Mouse (Mus musculus): Measurements from ENCODE around the gene Klhl25. TPM values are rescaled to one million over a fixed set of nuclear protein-coding genes. Genes with fewer than 3 reads are reported as not detected.
"Not testable (repeated sequence)": the region's sequence is repeated elsewhere in the genome, so short reads cannot be mapped to it uniquely, and the experiment has no call there.

The Klhl25 gene
- polyA plus RNA-seq, 1 experiment from 2014 or later, result 8.3 TPM

DNA sequence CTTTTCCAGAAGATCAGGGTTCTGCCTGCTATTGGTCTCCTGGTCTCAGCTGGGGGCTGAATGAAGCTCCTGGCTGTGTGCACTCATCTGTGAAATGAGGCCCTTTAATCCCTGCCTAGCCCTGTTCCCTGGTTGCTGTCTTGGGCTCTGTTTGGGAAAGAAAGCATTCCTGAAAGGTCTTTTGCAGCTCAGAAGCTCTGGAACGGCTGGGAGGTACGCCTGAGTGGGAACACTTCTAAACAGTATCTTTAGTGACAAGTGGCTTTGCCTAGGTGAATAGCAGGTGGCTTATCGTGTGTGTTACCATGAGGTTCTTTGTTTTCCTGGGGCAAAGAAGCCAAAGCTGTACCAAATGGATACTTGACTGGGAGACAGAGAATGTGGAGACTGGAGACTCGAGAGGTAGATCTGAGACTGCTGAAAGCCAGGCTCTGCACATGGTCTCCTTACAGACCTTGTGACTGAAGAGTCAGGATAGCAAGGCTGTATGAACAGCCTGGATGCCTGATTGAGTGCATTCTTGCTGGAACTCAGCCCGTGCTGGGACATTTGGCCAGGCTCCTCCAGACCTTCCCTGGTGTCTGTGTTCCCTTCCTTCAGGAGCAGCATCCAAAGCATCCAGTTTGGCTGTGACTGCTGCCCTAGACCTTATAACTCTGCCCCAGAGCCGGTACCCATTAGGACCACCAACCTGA lies 6.3 kb downstream of the Klhl25 start:
- no peak overlapping the region for H3K9ac ChIP-seq (ENCODE audit: low read length)
- peaks cover 16% of the 10 kb centered on the region for H3K36me3 ChIP-seq (ENCODE audit: control insufficient read depth, insufficient read depth, low read length)
- H3K27me3 ChIP-seq (ENCODE audit: control insufficient read depth, insufficient read depth, low read length), result no peaks in the 10 kb centered on the region
- no peak overlapping the region for H3K4me2 ChIP-seq (ENCODE audit: low read length)
- peaks cover 40 to 50% of the 10 kb centered on the region in 2 experiments for H3K4me1 ChIP-seq (ENCODE audit: control insufficient read depth in 2 of 2, insufficient read depth in 2 of 2, low read length in 2 of 2)
- no peak overlapping the region for H3K4me3 ChIP-seq (ENCODE audit: control insufficient read depth in 1 of 2, insufficient read depth in 1 of 2, low read depth in 1 of 2, low read length in 2 of 2)
- peak overlapping the region; percentile 30 to 35; a peak in 2 of 4 replicates for H3K27ac ChIP-seq (replicated peaks in 1 of 2; ENCODE audit: control insufficient read depth in 1 of 2, insufficient read depth in 1 of 2, low read depth in 2 of 2, low read length in 2 of 2)
- WGBS, result 35% methylated on average over 6 of the region's 6 CpGs
- ATAC-seq (ENCODE audit: insufficient number of reproducible peaks, insufficient read depth, low FRiP score, low read depth), result no peak
- H3K9me3 ChIP-seq (ENCODE audit: control insufficient read depth, low read length), result no peaks in the 10 kb centered on the region

- H3K4me3 ChIP-seq (ENCODE audit: control insufficient read depth in 1 of 2, insufficient read depth in 1 of 2, low read depth in 1 of 2, low read length in 2 of 2), result no peak overlapping the region
- H3K36me3 ChIP-seq (ENCODE audit: control insufficient read depth, insufficient read depth, low read length), result peaks cover 22% of the 10 kb centered on the region
- no peaks in the 10 kb centered on the region for H3K9me3 ChIP-seq (ENCODE audit: control insufficient read depth, low read length)
- no peaks in the 10 kb centered on the region for H3K27me3 ChIP-seq (ENCODE audit: control insufficient read depth, insufficient read depth, low read length)
- no peak overlapping the region for H3K4me2 ChIP-seq (ENCODE audit: low read length)
- peaks cover 35 to 45% of the 10 kb centered on the region in 2 experiments for H3K4me1 ChIP-seq (ENCODE audit: control insufficient read depth in 2 of 2, insufficient read depth in 2 of 2, low read length in 2 of 2)
- WGBS, result 51% methylated on average over 6 of the region's 6 CpGs
- no peak overlapping the region for H3K9ac ChIP-seq (ENCODE audit: low read length)
- no peak for ATAC-seq (ENCODE audit: insufficient number of reproducible peaks, insufficient read depth, low FRiP score, low read depth)
- no peak overlapping the region; a peak in 1 of 4 replicates for H3K27ac ChIP-seq (replicated peaks in 1 of 2; ENCODE audit: control insufficient read depth in 1 of 2, insufficient read depth in 1 of 2, low read depth in 2 of 2, low read length in 2 of 2)
Observed at GRCm38 (mm10) chr7:75855028-75855427, 6.9 kb downstream of the Klhl25 start.

DNA sequence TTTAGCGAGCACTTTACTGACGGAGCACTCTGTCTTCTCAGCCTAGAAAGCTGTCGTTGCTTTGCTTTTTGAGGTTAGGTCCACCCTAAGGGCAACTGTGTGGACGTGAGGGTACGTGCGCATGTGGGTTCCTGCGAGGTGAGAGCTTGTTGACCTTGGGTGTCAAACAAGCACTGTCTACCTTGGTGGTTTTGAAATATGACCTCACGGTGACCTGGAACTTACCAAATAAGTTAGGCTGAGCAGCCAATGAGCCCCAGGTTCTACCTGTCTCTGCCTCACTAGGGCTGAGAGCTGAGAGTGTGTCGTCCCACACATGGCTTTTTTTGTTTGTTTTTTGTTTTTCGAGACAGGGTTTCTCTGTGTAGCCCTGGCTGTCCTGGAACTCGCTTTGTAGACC lies 8.1 kb downstream of the Klhl25 start:
- Histone ChIP-seq H3K4me3 (ENCODE audit: control insufficient read depth in 1 of 2, insufficient read depth in 1 of 2, low read depth in 1 of 2, low read length in 2 of 2) (no peak overlapping the region), H3K27me3 (ENCODE audit: control insufficient read depth, insufficient read depth, low read length) (no peaks in the 10 kb centered on the region), H3K36me3 (ENCODE audit: control insufficient read depth, insufficient read depth, low read length) (peaks cover 20% of the 10 kb centered on the region), H3K27ac (replicated peaks in 1 of 2; ENCODE audit: control insufficient read depth in 1 of 2, insufficient read depth in 1 of 2, low read depth in 2 of 2, low read length in 2 of 2) (no peak overlapping the region), H3K9me3 (ENCODE audit: control insufficient read depth, low read length) (no peaks in the 10 kb centered on the region), H3K9ac (ENCODE audit: low read length) (no peak overlapping the region), H3K4me2 (ENCODE audit: low read length) (no peak overlapping the region), H3K4me1 (ENCODE audit: control insufficient read depth in 2 of 2, insufficient read depth in 2 of 2, low read length in 2 of 2) (peaks cover 37 to 48% of the 10 kb centered on the region in 2 experiments)
- 87% methylated on average over 11 of the region's 11 CpGs for WGBS
- no peak for ATAC-seq (ENCODE audit: insufficient number of reproducible peaks, insufficient read depth, low FRiP score, low read depth)

- H3K27ac ChIP-seq (replicated peaks in 1 of 2; ENCODE audit: control insufficient read depth in 1 of 2, insufficient read depth in 1 of 2, low read depth in 2 of 2, low read length in 2 of 2), result no peak overlapping the region
- ATAC-seq (ENCODE audit: insufficient number of reproducible peaks, insufficient read depth, low FRiP score, low read depth), result no peak
- no peaks in the 10 kb centered on the region for H3K27me3 ChIP-seq (ENCODE audit: control insufficient read depth, insufficient read depth, low read length)
Observed at GRCm38 (mm10) chr7:75859771-75860196, 11.7 kb downstream of the Klhl25 start.

GRCm38 (mm10) chr7:75861638-75862426 lies 13.7 kb downstream of the Klhl25 start:
- H3K27me3 ChIP-seq (ENCODE audit: control insufficient read depth, insufficient read depth, low read length), result not testable (repeated sequence)
- peak overlapping the region; percentile 12 to 47; a peak in 1 of 4 replicates for H3K27ac ChIP-seq (replicated peaks in 1 of 2; ENCODE audit: control insufficient read depth in 1 of 2, insufficient read depth in 1 of 2, low read depth in 2 of 2, low read length in 2 of 2)
- ATAC-seq (ENCODE audit: insufficient number of reproducible peaks, insufficient read depth, low FRiP score, low read depth), result 0 out of 2 replicates have a peak, but pooled peaks have one; percentile 36

More at GRCm38 (mm10) chr7:75859771-75860196, 11.7 kb downstream of the Klhl25 start:
- no peak overlapping the region for H3K4me2 ChIP-seq (ENCODE audit: low read length)
- H3K4me3 ChIP-seq (ENCODE audit: control insufficient read depth in 1 of 2, insufficient read depth in 1 of 2, low read depth in 1 of 2, low read length in 2 of 2), result no peak overlapping the region
- H3K9ac ChIP-seq (ENCODE audit: low read length), result no peak overlapping the region
- peaks cover 15% of the 10 kb centered on the region for H3K36me3 ChIP-seq (ENCODE audit: control insufficient read depth, insufficient read depth, low read length)
- peaks cover 25 to 27% of the 10 kb centered on the region in 2 experiments for H3K4me1 ChIP-seq (ENCODE audit: control insufficient read depth in 2 of 2, insufficient read depth in 2 of 2, low read length in 2 of 2)
- H3K9me3 ChIP-seq (ENCODE audit: control insufficient read depth, low read length), result 0 out of 2 replicates have a peak, but pooled peaks cover 3% of the 10 kb centered on the region
- 80% methylated on average over 9 of the region's 9 CpGs for WGBS

GRCm38 (mm10) chr7:75862427-75862781 lies 14.3 kb downstream of the Klhl25 start:
- H3K4me1 ChIP-seq (ENCODE audit: control insufficient read depth in 2 of 2, insufficient read depth in 2 of 2, low read length in 2 of 2), result peaks cover 11 to 12% of the 10 kb centered on the region in 2 experiments
- not testable (repeated sequence) for H3K4me3 ChIP-seq (ENCODE audit: control insufficient read depth in 1 of 2, insufficient read depth in 1 of 2, low read depth in 1 of 2, low read length in 2 of 2); H3K4me2 ChIP-seq (ENCODE audit: low read length); H3K27me3 ChIP-seq (ENCODE audit: control insufficient read depth, insufficient read depth, low read length); ATAC-seq (ENCODE audit: insufficient number of reproducible peaks, insufficient read depth, low FRiP score, low read depth); H3K9me3 ChIP-seq (ENCODE audit: control insufficient read depth, low read length); H3K9ac ChIP-seq (ENCODE audit: low read length)
- H3K36me3 ChIP-seq (ENCODE audit: control insufficient read depth, insufficient read depth, low read length), result peaks cover 41% of the 10 kb centered on the region
- H3K27ac ChIP-seq (replicated peaks in 1 of 2; ENCODE audit: control insufficient read depth in 1 of 2, insufficient read depth in 1 of 2, low read depth in 2 of 2, low read length in 2 of 2), result peak overlapping the region in 1 of 2 experiments; percentile 47; a peak in 1 of 4 replicates
- 92% methylated on average over 6 of the region's 6 CpGs for WGBS

More at GRCm38 (mm10) chr7:75861638-75862426, 13.7 kb downstream of the Klhl25 start:
- 57% methylated on average over 6 of the region's 7 CpGs for WGBS
- H3K9me3 ChIP-seq (ENCODE audit: control insufficient read depth, low read length); H3K4me2 ChIP-seq (ENCODE audit: low read length); H3K4me3 ChIP-seq (ENCODE audit: control insufficient read depth in 1 of 2, insufficient read depth in 1 of 2, low read depth in 1 of 2, low read length in 2 of 2); H3K9ac ChIP-seq (ENCODE audit: low read length): not testable (repeated sequence)
- peaks cover 11 to 12% of the 10 kb centered on the region in 2 experiments for H3K4me1 ChIP-seq (ENCODE audit: control insufficient read depth in 2 of 2, insufficient read depth in 2 of 2, low read length in 2 of 2)
- peaks cover 35% of the 10 kb centered on the region for H3K36me3 ChIP-seq (ENCODE audit: control insufficient read depth, insufficient read depth, low read length)

- not testable (repeated sequence) for H3K9ac ChIP-seq (ENCODE audit: low read length); H3K4me2 ChIP-seq (ENCODE audit: low read length); H3K9me3 ChIP-seq (ENCODE audit: control insufficient read depth, low read length); ATAC-seq (ENCODE audit: insufficient number of reproducible peaks, insufficient read depth, low FRiP score, low read depth); H3K27me3 ChIP-seq (ENCODE audit: control insufficient read depth, insufficient read depth, low read length); H3K4me3 ChIP-seq (ENCODE audit: control insufficient read depth in 1 of 2, insufficient read depth in 1 of 2, low read depth in 1 of 2, low read length in 2 of 2); H3K27ac ChIP-seq (replicated peaks in 1 of 2; ENCODE audit: control insufficient read depth in 1 of 2, insufficient read depth in 1 of 2, low read depth in 2 of 2, low read length in 2 of 2)
- peaks cover 45% of the 10 kb centered on the region for H3K36me3 ChIP-seq (ENCODE audit: control insufficient read depth, insufficient read depth, low read length)
- peaks cover 11 to 12% of the 10 kb centered on the region in 2 experiments for H3K4me1 ChIP-seq (ENCODE audit: control insufficient read depth in 2 of 2, insufficient read depth in 2 of 2, low read length in 2 of 2)
- WGBS, result 76% methylated on average over 5 of the region's 5 CpGs
Observed at GRCm38 (mm10) chr7:75863248-75863911, 15.3 kb downstream of the Klhl25 start.

Data from heart, embryonic 14.5 days (tissue).